Mouse (Mus musculus) neural tube, embryonic 12.5 days (tissue): ENCODE data around the gene Tanc2. TPM values are rescaled to one million over a fixed set of nuclear protein-coding genes. Genes with fewer than 3 reads are reported as not detected.

Source experiments
- ATAC-seq: fragments of 200-750 bp; cut with Nextera tagmentation; 2 replicates; pipeline ENCODE4 v1.8.0; 2017; ENCODE audit warnings: low read depth, mild to moderate bottlenecking, moderate TSS enrichment, moderate library complexity; ENCODE audit not compliant: low FRiP score
- H3K27ac ChIP-seq: fragments of 300-500 bp; sonication (generic); 2 replicates; pipeline ENCODE4 v1.5.1; 2016
- H3K27me3 ChIP-seq: fragments of 300-500 bp; sonication (generic); replicated peaks from 2 replicates; pipeline ENCODE4 v1.6.1; 2016; ENCODE audit warnings: mild to moderate bottlenecking
- H3K36me3 ChIP-seq: fragments of 300-500 bp; sonication (generic); 2 replicates; pipeline ENCODE4 v1.6.1; 2016; ENCODE audit warnings: mild to moderate bottlenecking
- H3K4me1 ChIP-seq: fragments of 300-500 bp; sonication (generic); 2 replicates; pipeline ENCODE4 v1.6.1; 2016
- H3K4me2 ChIP-seq: fragments of 300-500 bp; sonication (generic); replicated peaks from 2 replicates; pipeline ENCODE4 v1.6.1; 2016; ENCODE audit warnings: mild to moderate bottlenecking
- H3K4me3 ChIP-seq: fragments of 300-500 bp; sonication (generic); 2 replicates; pipeline ENCODE4 v1.5.1; 2016
- H3K9ac ChIP-seq: fragments of 300-500 bp; sonication (generic); 2 replicates; pipeline ENCODE4 v1.6.1; 2016; ENCODE audit warnings: mild to moderate bottlenecking
- H3K9me3 ChIP-seq: fragments of 300-500 bp; sonication (generic); 2 replicates; pipeline ENCODE4 v1.6.1; 2016; ENCODE audit warnings: mild to moderate bottlenecking
- WGBS: fragments of 180-500 bp; shearing (Covaris S2); methylation state at CpG from one replicate; pipeline ENCODE4 v1.1.7; 2016; 5-methylcytosine and 5-hydroxymethylcytosine counted together
- polyA plus RNA-seq: library from polyadenylated mRNA; unstranded; fragments of >200 nt; fragmentation: Nextera tagmentation; extraction: Ambion mirVana; gene quantifications from 2 replicates; pipeline ENCODE4 v1.2.1, GENCODE M21; 2016

Gene Tanc2
- polyA plus RNA-seq, 1 experiment from 2014 or later = 33.1 TPM

- H3K4me2 ChIP-seq = no peak overlapping the region
- H3K9ac ChIP-seq = no peak overlapping the region
- H3K36me3 ChIP-seq = peaks cover 8% of the 10 kb centered on the region; the same call in 1 of the 2 replicates
- no peak for ATAC-seq
- H3K9me3 ChIP-seq = no peaks in the 10 kb centered on the region
- H3K27ac ChIP-seq = no peak overlapping the region
- no peak overlapping the region for H3K4me3 ChIP-seq
- H3K27me3 ChIP-seq = no peaks in the 10 kb centered on the region
- no peaks in the 10 kb centered on the region for H3K4me1 ChIP-seq
These were observed 188.0 kb downstream of the Tanc2 start for GRCm38 (mm10) chr11:105777802-105778201.

DNA sequence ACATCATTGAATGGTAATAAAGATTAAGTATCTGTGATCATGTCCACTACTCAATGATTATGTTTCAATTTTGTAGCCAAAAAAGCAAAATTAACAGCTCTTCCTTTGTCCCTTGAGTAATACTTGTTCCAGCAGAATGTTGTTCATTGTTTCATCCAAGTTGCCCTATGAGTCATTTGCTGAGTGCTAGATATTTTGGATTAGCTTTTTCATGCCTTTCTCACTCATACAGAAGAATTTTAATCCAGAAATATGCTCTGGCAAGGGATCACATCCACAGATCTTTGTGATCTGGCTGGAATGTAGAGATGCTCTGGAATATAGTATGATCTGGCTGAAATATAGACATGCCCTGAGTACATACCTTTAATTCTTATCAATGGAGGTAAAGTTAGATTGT is 202.7 kb downstream of the Tanc2 start:
- no peak for ATAC-seq

GRCm38 (mm10) chr11:105803686-105804085 is 213.9 kb downstream of the Tanc2 start:
- 0 out of 2 replicates have a peak, but pooled peaks cover 2% of the 10 kb centered on the region for H3K36me3 ChIP-seq
- 87% methylated on average over 3 of the region's 3 CpGs for WGBS
- no peak overlapping the region for H3K4me3 ChIP-seq
- H3K27ac ChIP-seq = no peak overlapping the region
- H3K9me3 ChIP-seq = no peaks in the 10 kb centered on the region
- no peak overlapping the region for H3K9ac ChIP-seq
- no peaks in the 10 kb centered on the region for H3K4me1 ChIP-seq
- no peak overlapping the region for H3K4me2 ChIP-seq
- no peak for ATAC-seq
- H3K27me3 ChIP-seq = no peaks in the 10 kb centered on the region

More for the DNA sequence above, 202.7 kb downstream of the Tanc2 start:
- H3K4me1 ChIP-seq = no peaks in the 10 kb centered on the region
- H3K27ac ChIP-seq = no peak overlapping the region
- H3K36me3 ChIP-seq = no peaks in the 10 kb centered on the region
- no peak overlapping the region for H3K9ac ChIP-seq
- H3K4me3 ChIP-seq = no peak overlapping the region
- no peaks in the 10 kb centered on the region for H3K27me3 ChIP-seq
- no peak overlapping the region for H3K4me2 ChIP-seq
- no peaks in the 10 kb centered on the region for H3K9me3 ChIP-seq

DNA sequence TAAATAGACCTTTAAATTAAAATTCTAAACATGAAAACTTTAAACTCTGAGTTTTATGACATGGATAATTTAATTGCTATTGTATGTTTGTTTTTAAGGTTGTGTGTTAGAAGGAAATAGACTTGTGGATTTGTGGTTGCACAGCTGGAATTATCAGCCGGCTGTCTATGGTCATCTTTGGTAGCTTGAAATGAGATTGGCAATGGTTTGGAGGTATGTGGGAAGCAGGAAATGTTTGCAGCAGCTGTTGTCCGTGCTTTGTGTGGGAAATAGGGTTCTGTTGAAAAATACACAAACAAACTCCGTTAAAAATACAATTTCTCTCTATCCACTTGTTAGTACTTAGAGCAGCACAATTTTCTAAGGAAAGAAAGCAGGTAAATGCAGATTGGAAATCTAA is 215.0 kb downstream of the Tanc2 start:
- H3K4me2 ChIP-seq = no peak overlapping the region
- H3K9me3 ChIP-seq = no peaks in the 10 kb centered on the region
- no peaks in the 10 kb centered on the region for H3K4me1 ChIP-seq
- no peak for ATAC-seq
- 70% methylated on average over 3 of the region's 3 CpGs for WGBS
- no peaks in the 10 kb centered on the region for H3K27me3 ChIP-seq
- no peaks in the 10 kb centered on the region for H3K36me3 ChIP-seq
- H3K9ac ChIP-seq = no peak overlapping the region
- no peak overlapping the region for H3K4me3 ChIP-seq
- H3K27ac ChIP-seq = no peak overlapping the region

GRCm38 (mm10) chr11:105807103-105807502 is 217.3 kb downstream of the Tanc2 start:
- H3K4me2 ChIP-seq = no peak overlapping the region
- no peak overlapping the region for H3K27ac ChIP-seq
- H3K4me3 ChIP-seq = no peak overlapping the region
- H3K27me3 ChIP-seq = no peaks in the 10 kb centered on the region
- H3K36me3 ChIP-seq = peaks cover 4% of the 10 kb centered on the region; the same call in 1 of the 2 replicates
- ATAC-seq = no peak
- WGBS = 91% methylated on average over 5 of the region's 5 CpGs
- H3K4me1 ChIP-seq = no peaks in the 10 kb centered on the region
- no peaks in the 10 kb centered on the region for H3K9me3 ChIP-seq
- no peak overlapping the region for H3K9ac ChIP-seq

- H3K27ac ChIP-seq = no peak overlapping the region
- no peak overlapping the region for H3K4me2 ChIP-seq
- H3K9ac ChIP-seq = no peak overlapping the region
- H3K27me3 ChIP-seq = no peaks in the 10 kb centered on the region
- no peaks in the 10 kb centered on the region for H3K4me1 ChIP-seq
- no peaks in the 10 kb centered on the region for H3K9me3 ChIP-seq
- H3K4me3 ChIP-seq = no peak overlapping the region
- 73% methylated on average over 1 of the region's 1 CpGs for WGBS
- H3K36me3 ChIP-seq = no peaks in the 10 kb centered on the region
- no peak for ATAC-seq
These were observed 233.5 kb downstream of the Tanc2 start for GRCm38 (mm10) chr11:105823246-105823645.

DNA sequence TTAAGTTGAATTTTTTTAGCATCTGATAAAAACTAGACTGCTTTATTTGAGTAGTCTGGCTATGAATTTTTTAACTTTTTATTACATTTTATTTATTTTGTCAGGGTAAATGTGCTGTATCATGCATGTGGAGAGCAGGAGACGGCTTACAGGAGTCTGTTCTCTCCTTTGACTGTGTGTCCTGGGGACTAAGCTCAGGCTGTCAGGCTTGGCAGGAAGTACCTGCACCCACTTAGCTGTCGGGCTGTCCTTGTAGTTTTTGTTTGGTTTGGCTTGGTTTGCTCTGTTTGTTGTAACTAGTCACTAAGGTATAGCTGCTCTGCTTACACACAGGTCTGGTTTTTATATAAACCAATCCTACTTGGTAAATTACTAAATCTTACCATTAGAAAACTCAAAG is 234.0 kb downstream of the Tanc2 start:
- H3K9ac ChIP-seq = no peak overlapping the region
- no peaks in the 10 kb centered on the region for H3K27me3 ChIP-seq
- H3K4me3 ChIP-seq = no peak overlapping the region
- no peaks in the 10 kb centered on the region for H3K9me3 ChIP-seq
- 76% methylated on average over 2 of the region's 2 CpGs for WGBS
- ATAC-seq = no peak
- H3K4me1 ChIP-seq = no peaks in the 10 kb centered on the region
- no peak overlapping the region for H3K27ac ChIP-seq
- no peak overlapping the region for H3K4me2 ChIP-seq
- H3K36me3 ChIP-seq = no peaks in the 10 kb centered on the region

DNA sequence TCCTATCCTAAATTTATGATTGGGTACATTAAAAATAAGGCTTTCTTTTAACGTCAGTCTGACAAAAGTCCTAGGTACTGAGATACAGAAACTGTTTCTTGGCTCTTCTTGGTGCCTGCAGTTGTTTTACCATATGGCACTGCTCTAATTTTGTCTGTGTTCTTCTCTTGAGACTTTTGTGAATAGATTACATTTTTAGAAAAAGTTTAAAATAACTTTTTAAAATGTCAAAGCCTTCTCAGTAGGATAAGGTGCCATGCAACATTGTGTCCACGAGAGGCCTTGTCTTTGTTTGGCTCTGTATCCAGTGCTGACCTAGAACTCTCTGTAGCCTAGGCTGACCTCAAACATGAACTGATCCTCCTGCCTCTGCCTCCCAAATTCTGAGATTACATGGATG is 238.4 kb downstream of the Tanc2 start:
- Histone ChIP-seq H3K4me2 (no peak overlapping the region), H3K9me3 (no peaks in the 10 kb centered on the region), H3K4me3 (no peak overlapping the region), H3K9ac (no peak overlapping the region), H3K27ac (no peak overlapping the region), H3K27me3 (no peaks in the 10 kb centered on the region), H3K36me3 (no peaks in the 10 kb centered on the region), H3K4me1 (no peaks in the 10 kb centered on the region)
- no peak for ATAC-seq
- WGBS = 87% methylated on average over 2 of the region's 2 CpGs

DNA sequence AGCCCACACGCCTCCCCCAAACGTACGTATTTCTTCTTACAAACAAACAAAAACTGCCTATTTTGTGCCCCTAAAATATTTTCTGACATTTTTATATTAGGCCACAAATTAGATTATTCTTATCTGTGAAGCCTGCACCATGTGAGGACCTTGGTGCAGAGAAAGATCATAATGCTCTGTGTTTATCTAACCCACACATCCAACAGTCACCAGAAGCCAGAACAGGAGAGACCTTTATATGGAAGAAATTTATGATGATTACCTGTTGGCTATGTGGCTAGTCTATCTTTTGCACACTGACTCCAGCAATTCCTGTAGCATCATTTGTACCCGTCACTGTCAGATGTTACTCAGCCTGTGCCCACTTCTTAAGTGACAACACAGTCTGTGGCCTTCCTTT is 245.4 kb downstream of the Tanc2 start:
- Histone ChIP-seq H3K4me2 (no peak overlapping the region), H3K27ac (no peak overlapping the region), H3K9me3 (no peaks in the 10 kb centered on the region), H3K9ac (no peak overlapping the region), H3K27me3 (no peaks in the 10 kb centered on the region), H3K4me3 (no peak overlapping the region), H3K4me1 (no peaks in the 10 kb centered on the region), H3K36me3 (peaks cover 8% of the 10 kb centered on the region)
- ATAC-seq = no peak
- WGBS = 96% methylated on average over 4 of the region's 4 CpGs

GRCm38 (mm10) chr11:105836344-105836891 is 246.6 kb downstream of the Tanc2 start:
- Histone ChIP-seq H3K9ac (no peak overlapping the region), H3K27ac (no peak overlapping the region), H3K4me2 (no peak overlapping the region), H3K27me3 (no peaks in the 10 kb centered on the region), H3K4me1 (no peaks in the 10 kb centered on the region), H3K9me3 (no peaks in the 10 kb centered on the region), H3K4me3 (no peak overlapping the region), H3K36me3 (peaks cover 8% of the 10 kb centered on the region)
- WGBS = 94% methylated on average over 6 of the region's 6 CpGs
- ATAC-seq = no peak

GRCm38 (mm10) chr11:105837962-105838361 is 248.2 kb downstream of the Tanc2 start:
- Histone ChIP-seq H3K36me3 (peaks cover 9% of the 10 kb centered on the region), H3K4me2 (no peak overlapping the region), H3K9ac (no peak overlapping the region), H3K27ac (no peak overlapping the region), H3K4me3 (no peak overlapping the region), H3K27me3 (no peaks in the 10 kb centered on the region), H3K9me3 (no peaks in the 10 kb centered on the region), H3K4me1 (no peaks in the 10 kb centered on the region)
- ATAC-seq = no peak

GRCm38 (mm10) chr11:105845901-105846300 is 256.1 kb downstream of the Tanc2 start:
- Histone ChIP-seq H3K27ac (no peak overlapping the region), H3K4me2 (no peak overlapping the region), H3K36me3 (peaks cover 7% of the 10 kb centered on the region; the same call in 1 of the 2 replicates), H3K9ac (no peak overlapping the region), H3K9me3 (no peaks in the 10 kb centered on the region), H3K4me1 (no peaks in the 10 kb centered on the region), H3K27me3 (no peaks in the 10 kb centered on the region), H3K4me3 (no peak overlapping the region)
- no peak for ATAC-seq
- WGBS = 80% methylated on average over 1 of the region's 1 CpGs

- H3K27ac ChIP-seq = no peak overlapping the region
- H3K4me2 ChIP-seq = no peak overlapping the region
- 62% methylated on average over 3 of the region's 3 CpGs for WGBS
- H3K9me3 ChIP-seq = no peaks in the 10 kb centered on the region
- H3K36me3 ChIP-seq = no peaks in the 10 kb centered on the region
- no peak for ATAC-seq
- H3K4me1 ChIP-seq = no peaks in the 10 kb centered on the region
- no peaks in the 10 kb centered on the region for H3K27me3 ChIP-seq
- no peak overlapping the region for H3K4me3 ChIP-seq
- no peak overlapping the region for H3K9ac ChIP-seq
These were observed 265.7 kb downstream of the Tanc2 start for GRCm38 (mm10) chr11:105855504-105855903.
